ENCODE assay signal across 9 mouse cellular contexts in the genomic region with DNA sequence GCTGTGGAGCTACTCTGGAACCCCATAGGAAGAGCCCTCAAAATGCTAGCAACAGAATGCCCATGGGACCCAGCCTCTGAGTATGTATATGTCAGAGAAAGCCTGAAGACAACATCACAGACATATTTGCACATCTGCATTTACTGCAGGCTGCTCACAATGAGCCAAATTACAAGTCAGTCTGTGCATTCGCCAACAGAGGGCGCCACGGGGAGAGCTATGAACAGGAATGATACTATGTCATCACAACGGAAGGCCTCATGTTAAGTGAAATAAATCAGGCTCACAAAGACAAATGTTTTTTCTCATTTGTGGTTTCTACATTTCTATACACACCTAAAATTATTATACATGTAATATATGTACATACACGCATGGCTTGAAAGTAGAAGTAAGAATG.
DNase-seq lines count a peak whose midpoint lies in the region; ATAC-seq and TF ChIP-seq lines count a peak whose summit lies in the region.
"Had no signal": no experiment of that assay in that cellular context is flagged by ENCODE, and none has a peak within 500 bp of the region (broad histone marks: within the 10 kb centered on the region; RNA-seq: fewer than 3 reads in every experiment).

No protein-coding gene starts in this region.

- H3K36me3 ChIP-seq in liver, adult 2 months (ENCODE audit: control insufficient read depth, insufficient read depth, low read length) = no peaks in the 10 kb centered on the region
- no peaks in the 10 kb centered on the region; the same call in 1 of the 2 replicates for H3K36me3 ChIP-seq in liver, embryonic 12.5 days
- H3K36me3 ChIP-seq: liver, embryonic 13.5 days had no signal

- no peak overlapping the region for H3K27ac ChIP-seq in liver, adult 2 months (replicated peaks; ENCODE audit: insufficient read depth, low read depth, low read length)
- H3K27ac ChIP-seq in liver, embryonic 12.5 days = no peak overlapping the region
- H3K27ac ChIP-seq: liver, embryonic 13.5 days had no signal

- H3K4me3 ChIP-seq in liver, adult 2 months (ENCODE audit: insufficient read depth, low read depth, low read length) = no peak overlapping the region
- H3K4me3 ChIP-seq in liver, embryonic 12.5 days = no peak overlapping the region
- H3K4me3 ChIP-seq: liver, embryonic 13.5 days had no signal

- no peaks in the 10 kb centered on the region for H3K9me3 ChIP-seq in liver, embryonic 12.5 days (replicated peaks)
- H3K9me3 ChIP-seq: liver, embryonic 13.5 days had no signal

- TF ChIP-seq POLR2A in liver, adult 2 months (IDR thresholded peaks at IDR 0.05; ENCODE audit: extremely low read depth, insufficient read depth, low read length) = no peak

- DNase-seq in cerebellum, postnatal 10 days = peak; percentile 34 to 41
- DNase-seq in cerebellum, adult 18-20 months = no peak
- DNase-seq in liver, adult 2 months (ENCODE audit: extremely low read depth, low read depth, low spot score) = peak; percentile 21
- peak; percentile 26 for DNase-seq in adipocyte (ENCODE audit: low spot score)
- peak; percentile 30 for DNase-seq in naive thymus-derived CD4-positive, alpha-beta T cell, adult 2 months (ENCODE audit: low read depth)
- DNase-seq in right cerebral cortex, adult 2 months (ENCODE audit: low spot score in 2 of 2) = no peak
- DNase-seq in layer of hippocampus, adult 18-20 months (ENCODE audit: low spot score in 2 of 2) = no peak
- DNase-seq: liver, embryonic 13.5 days had no signal

- H3K9ac ChIP-seq in liver, adult 2 months (ENCODE audit: low read depth, low read length) = no peak overlapping the region
- no peak overlapping the region for H3K9ac ChIP-seq in liver, embryonic 12.5 days
- H3K9ac ChIP-seq: liver, embryonic 13.5 days had no signal

- no peaks in the 10 kb centered on the region for H3K27me3 ChIP-seq in liver, adult 2 months (ENCODE audit: control insufficient read depth, insufficient read depth, low read length)
- no peaks in the 10 kb centered on the region for H3K27me3 ChIP-seq in liver, embryonic 12.5 days (replicated peaks)
- H3K27me3 ChIP-seq: liver, embryonic 13.5 days had no signal

- H3K79me2 ChIP-seq in liver, adult 2 months (ENCODE audit: control insufficient read depth, insufficient read depth, low read length) = no peaks in the 10 kb centered on the region

- no peak for ATAC-seq in liver, embryonic 12.5 days

- 77% methylated on average over 5 of the region's 5 CpGs for WGBS in liver, adult 2 months
- WGBS in liver, embryonic 12.5 days (ENCODE audit: insufficient replicate concordance) = 56% methylated on average over 5 of the region's 5 CpGs

- no peaks in the 10 kb centered on the region for H3K4me1 ChIP-seq in liver, adult 2 months (ENCODE audit: control insufficient read depth, insufficient read depth, low read length)
- H3K4me1 ChIP-seq in liver, embryonic 12.5 days = no peaks in the 10 kb centered on the region
- H3K4me1 ChIP-seq: liver, embryonic 13.5 days had no signal

- H3K4me2 ChIP-seq in liver, embryonic 12.5 days = no peak overlapping the region
- H3K4me2 ChIP-seq: liver, embryonic 13.5 days had no signal

- TF ChIP-seq CTCF in liver, adult 2 months (IDR thresholded peaks at IDR 0.05; ENCODE audit: low read depth, low read length) = peak; percentile 40; the same call in 1 of the 2 replicates

Comparison
In these comparisons a context has a peak if more than half of its experiments do, and no peak if none do; other contexts are left out.
1. DNase-seq: peak in cerebellum, postnatal 10 days (2 of 2), liver, adult 2 months (single experiment), adipocyte (single experiment) and naive thymus-derived CD4-positive, alpha-beta T cell, adult 2 months (single experiment); none in cerebellum, adult 18-20 months (0 of 2), right cerebral cortex, adult 2 months (0 of 2) and layer of hippocampus, adult 18-20 months (0 of 2).